Mouse (Mus musculus) embryonic facial prominence, embryonic 12.5 days (tissue): Measurements from ENCODE around the gene Arhgap23. TPM values are rescaled to one million over a fixed set of nuclear protein-coding genes. Genes with fewer than 3 reads are reported as not detected.

Source experiments
- ATAC-seq: fragments of 200-750 bp; cut with Nextera tagmentation; 2 replicates; pipeline ENCODE4 v1.8.0; 2017; ENCODE audit not compliant: insufficient number of reproducible peaks, insufficient read depth, low FRiP score, low TSS enrichment
- H3K27ac ChIP-seq: fragments of 300-500 bp; sonication (generic); 2 replicates; pipeline ENCODE4 v1.5.1; 2016; ENCODE audit warnings: mild to moderate bottlenecking
- H3K27me3 ChIP-seq: fragments of 300-500 bp; sonication (generic); 2 replicates; pipeline ENCODE4 v1.6.1; 2016; ENCODE audit warnings: mild to moderate bottlenecking, moderate library complexity
- H3K36me3 ChIP-seq: fragments of 300-500 bp; sonication (generic); 2 replicates; pipeline ENCODE4 v1.6.1; 2016; ENCODE audit warnings: mild to moderate bottlenecking
- H3K4me1 ChIP-seq: fragments of 300-500 bp; sonication (generic); 2 replicates; pipeline ENCODE4 v1.6.1; 2016
- H3K4me2 ChIP-seq: fragments of 300-500 bp; sonication (generic); replicated peaks from 2 replicates; pipeline ENCODE4 v1.6.1; 2016; ENCODE audit warnings: mild to moderate bottlenecking, moderate library complexity
- H3K4me3 ChIP-seq: fragments of 300-500 bp; sonication (generic); 2 replicates; pipeline ENCODE4 v1.5.1; 2016; ENCODE audit warnings: mild to moderate bottlenecking
- H3K9ac ChIP-seq: fragments of 300-500 bp; sonication (generic); 2 replicates; pipeline ENCODE4 v1.6.1; 2016; ENCODE audit warnings: mild to moderate bottlenecking, moderate library complexity
- H3K9me3 ChIP-seq: fragments of 300-500 bp; sonication (generic); 2 replicates; pipeline ENCODE4 v1.6.1; 2016; ENCODE audit warnings: mild to moderate bottlenecking, moderate library complexity
- WGBS: fragments of 180-500 bp; shearing (Covaris S2); methylation state at CpG from one replicate; pipeline ENCODE4 v1.1.7; 2016; 5-methylcytosine and 5-hydroxymethylcytosine counted together
- polyA plus RNA-seq: library from polyadenylated mRNA; unstranded; fragments of >200 nt; fragmentation: Nextera tagmentation; extraction: Ambion mirVana; gene quantifications from 2 replicates; pipeline ENCODE4 v1.2.1, GENCODE M21; 2016

The Arhgap23 gene
- polyA plus RNA-seq, 1 experiment from 2014 or later, result 10.1 TPM

- peaks cover 10% of the 10 kb centered on the region for H3K36me3 ChIP-seq
- H3K4me2 ChIP-seq, result peak overlapping the region; percentile 89
- ATAC-seq, result no peak
- 2% methylated on average over 36 of the region's 37 CpGs for WGBS
- H3K9me3 ChIP-seq, result no peaks in the 10 kb centered on the region
- peak overlapping the region; percentile 79 for H3K9ac ChIP-seq
- peaks cover 79% of the 10 kb centered on the region for H3K4me1 ChIP-seq
- peak overlapping the region; percentile 81 for H3K27ac ChIP-seq
- peak overlapping the region; percentile 69 for H3K4me3 ChIP-seq
- peaks cover 8% of the 10 kb centered on the region; the same call in 1 of the 2 replicates for H3K27me3 ChIP-seq
These were observed 24.6 kb downstream of the Arhgap23 start for GRCm38 (mm10) chr11:97439935-97440334.

GRCm38 (mm10) chr11:97440441-97440881 is 25.1 kb downstream of the Arhgap23 start:
- peaks cover 74% of the 10 kb centered on the region for H3K4me1 ChIP-seq
- peak overlapping the region; percentile 81 for H3K27ac ChIP-seq
- H3K9ac ChIP-seq, result peak overlapping the region; percentile 79
- peak overlapping the region; percentile 69 for H3K4me3 ChIP-seq
- 1% methylated on average over 34 of the region's 34 CpGs for WGBS
- H3K36me3 ChIP-seq, result peaks cover 15% of the 10 kb centered on the region
- ATAC-seq, result no peak
- H3K9me3 ChIP-seq, result no peaks in the 10 kb centered on the region
- H3K4me2 ChIP-seq, result peak overlapping the region; percentile 89
- H3K27me3 ChIP-seq, result peaks cover 8% of the 10 kb centered on the region; the same call in 1 of the 2 replicates

GRCm38 (mm10) chr11:97441036-97441657 is 25.8 kb downstream of the Arhgap23 start:
- WGBS, result 54% methylated on average over 15 of the region's 15 CpGs
- Histone ChIP-seq H3K4me2 (peak overlapping the region; percentile 89), H3K9me3 (no peaks in the 10 kb centered on the region), H3K4me3 (peak overlapping the region; percentile 69), H3K36me3 (peaks cover 22% of the 10 kb centered on the region), H3K27ac (peak overlapping the region; percentile 81), H3K27me3 (peaks cover 8% of the 10 kb centered on the region; the same call in 1 of the 2 replicates), H3K9ac (peak overlapping the region; percentile 79), H3K4me1 (peaks cover 67% of the 10 kb centered on the region)
- ATAC-seq, result no peak

GRCm38 (mm10) chr11:97441658-97442125 is 26.4 kb downstream of the Arhgap23 start:
- Histone ChIP-seq H3K4me3 (peak overlapping the region; percentile 69), H3K9me3 (no peaks in the 10 kb centered on the region), H3K36me3 (peaks cover 28% of the 10 kb centered on the region), H3K4me2 (peak overlapping the region; percentile 89), H3K9ac (peak overlapping the region; percentile 29; the same call in 1 of the 2 replicates), H3K4me1 (peaks cover 62% of the 10 kb centered on the region), H3K27me3 (peaks cover 8% of the 10 kb centered on the region; the same call in 1 of the 2 replicates), H3K27ac (peak overlapping the region; percentile 81)
- WGBS, result 2% methylated on average over 3 of the region's 3 CpGs
- 0 out of 2 replicates have a peak, but pooled peaks have one; percentile 13 for ATAC-seq

- peaks cover 8% of the 10 kb centered on the region; the same call in 1 of the 2 replicates for H3K27me3 ChIP-seq
- peaks cover 52% of the 10 kb centered on the region for H3K4me1 ChIP-seq
- ATAC-seq, result no peak
- 0 out of 2 replicates have a peak overlapping the region, but pooled peaks have one; percentile 0 for H3K27ac ChIP-seq
- peaks cover 40% of the 10 kb centered on the region for H3K36me3 ChIP-seq
- no peak overlapping the region for H3K9ac ChIP-seq
- H3K4me2 ChIP-seq, result peak overlapping the region; percentile 89; the same call in 1 of the 2 replicates
- no peaks in the 10 kb centered on the region for H3K9me3 ChIP-seq
- 84% methylated on average over 11 of the region's 11 CpGs for WGBS
- H3K4me3 ChIP-seq, result no peak overlapping the region
These were observed 27.8 kb downstream of the Arhgap23 start for GRCm38 (mm10) chr11:97442891-97443675.

- no peaks in the 10 kb centered on the region for H3K9me3 ChIP-seq
- H3K4me1 ChIP-seq, result peaks cover 41% of the 10 kb centered on the region
- H3K36me3 ChIP-seq, result peaks cover 51% of the 10 kb centered on the region
- ATAC-seq, result no peak
- H3K27me3 ChIP-seq, result no peaks in the 10 kb centered on the region
- H3K4me3 ChIP-seq, result no peak overlapping the region
- no peak overlapping the region; the same call in 1 of the 2 replicates for H3K9ac ChIP-seq
- 75% methylated on average over 6 of the region's 6 CpGs for WGBS
- 0 out of 2 replicates have a peak overlapping the region, but pooled peaks have one; percentile 46 for H3K27ac ChIP-seq
- no peak overlapping the region for H3K4me2 ChIP-seq
These were observed 30.3 kb downstream of the Arhgap23 start for GRCm38 (mm10) chr11:97445596-97445995.

- no peak overlapping the region; the same call in 1 of the 2 replicates for H3K27ac ChIP-seq
- H3K36me3 ChIP-seq, result peaks cover 51% of the 10 kb centered on the region
- H3K9ac ChIP-seq, result no peak overlapping the region
These were observed 30.7 kb downstream of the Arhgap23 start for GRCm38 (mm10) chr11:97445999-97446511.

GRCm38 (mm10) chr11:97447979-97448378 is 32.6 kb downstream of the Arhgap23 start:
- H3K4me1 ChIP-seq, result peaks cover 35% of the 10 kb centered on the region
- H3K4me2 ChIP-seq, result no peak overlapping the region
- peaks cover 70% of the 10 kb centered on the region for H3K36me3 ChIP-seq
- H3K9ac ChIP-seq, result no peak overlapping the region
- H3K27ac ChIP-seq, result no peak overlapping the region
- 75% methylated on average over 7 of the region's 7 CpGs for WGBS
- H3K27me3 ChIP-seq, result no peaks in the 10 kb centered on the region
- H3K9me3 ChIP-seq, result no peaks in the 10 kb centered on the region
- ATAC-seq, result no peak
- H3K4me3 ChIP-seq, result no peak overlapping the region

More at GRCm38 (mm10) chr11:97445999-97446511, 30.7 kb downstream of the Arhgap23 start:
- Histone ChIP-seq H3K4me3 (no peak overlapping the region), H3K4me2 (no peak overlapping the region), H3K4me1 (peaks cover 41% of the 10 kb centered on the region), H3K9me3 (no peaks in the 10 kb centered on the region), H3K27me3 (no peaks in the 10 kb centered on the region)
- no peak for ATAC-seq
- 64% methylated on average over 4 of the region's 4 CpGs for WGBS

- Histone ChIP-seq H3K27ac (peak overlapping the region; percentile 81), H3K36me3 (peaks cover 76% of the 10 kb centered on the region)
These were observed 33.5 kb downstream of the Arhgap23 start for GRCm38 (mm10) chr11:97448611-97449394.

GRCm38 (mm10) chr11:97449601-97450293 is 34.4 kb downstream of the Arhgap23 start:
- no peaks in the 10 kb centered on the region for H3K9me3 ChIP-seq
- H3K27me3 ChIP-seq, result no peaks in the 10 kb centered on the region
- H3K4me3 ChIP-seq, result peak overlapping the region; percentile 45
- H3K9ac ChIP-seq, result peak overlapping the region; percentile 51
- peaks cover 77% of the 10 kb centered on the region for H3K36me3 ChIP-seq
- WGBS, result 11% methylated on average over 15 of the region's 15 CpGs
- peak; percentile 82 for ATAC-seq
- H3K27ac ChIP-seq, result peak overlapping the region; percentile 81
- H3K4me2 ChIP-seq, result peak overlapping the region; percentile 56
- peaks cover 32% of the 10 kb centered on the region for H3K4me1 ChIP-seq

More at GRCm38 (mm10) chr11:97448611-97449394, 33.5 kb downstream of the Arhgap23 start:
- Histone ChIP-seq H3K27me3 (no peaks in the 10 kb centered on the region), H3K9ac (no peak overlapping the region), H3K4me2 (no peak overlapping the region), H3K9me3 (no peaks in the 10 kb centered on the region), H3K4me1 (peaks cover 34% of the 10 kb centered on the region), H3K4me3 (no peak overlapping the region)
- ATAC-seq, result no peak
- WGBS, result 89% methylated on average over 11 of the region's 11 CpGs
